Mouse (Mus musculus) ES-E14 (cell line): ENCODE measurements around the gene Crocc.

Experiments used
- MAFK ChIP-seq: IDR thresholded peaks from 2 replicates; pipeline ENCODE4 v1.6.1; 2014; ENCODE audit warnings: mild to moderate bottlenecking, low read depth, low read length, inconsistent platforms; ENCODE audit not compliant: insufficient read depth
- ZC3H11A ChIP-seq: IDR thresholded peaks from 2 replicates; pipeline ENCODE4 v1.6.1; 2012; ENCODE audit warnings: low read depth, mild to moderate bottlenecking, inconsistent platforms, low read length, borderline replicate concordance
- ZNF384 ChIP-seq: IDR thresholded peaks from 2 replicates; pipeline ENCODE4 v1.6.1; 2012; ENCODE audit warnings: low read depth, low read length, inconsistent platforms

DNA sequence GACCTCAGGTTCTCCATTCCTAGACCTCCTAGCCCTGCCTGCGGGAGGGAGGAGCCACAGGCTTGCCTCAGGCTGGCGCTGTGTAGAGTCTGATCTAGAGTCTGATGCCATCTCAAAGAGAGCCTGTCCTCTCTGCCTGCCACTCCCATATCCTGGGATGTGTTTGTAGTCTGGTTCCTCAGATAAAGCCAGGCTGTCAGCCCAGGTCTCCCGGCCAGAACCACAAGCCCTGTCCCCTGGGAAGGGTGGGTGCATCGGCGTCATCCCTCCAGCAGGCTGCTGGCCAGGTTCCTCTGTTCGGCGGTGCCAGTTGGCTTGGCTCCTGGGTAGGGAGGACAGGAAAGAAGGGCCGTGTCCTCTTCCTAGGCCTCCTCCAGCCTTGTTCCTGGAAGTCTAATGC lies 52.3 kb downstream of the Crocc start:
- TF ChIP-seq ZNF384 (no peak), ZC3H11A (no peak), MAFK (no peak)
